Mouse (Mus musculus): ENCODE results near the gene Fgfr2.

DNA sequence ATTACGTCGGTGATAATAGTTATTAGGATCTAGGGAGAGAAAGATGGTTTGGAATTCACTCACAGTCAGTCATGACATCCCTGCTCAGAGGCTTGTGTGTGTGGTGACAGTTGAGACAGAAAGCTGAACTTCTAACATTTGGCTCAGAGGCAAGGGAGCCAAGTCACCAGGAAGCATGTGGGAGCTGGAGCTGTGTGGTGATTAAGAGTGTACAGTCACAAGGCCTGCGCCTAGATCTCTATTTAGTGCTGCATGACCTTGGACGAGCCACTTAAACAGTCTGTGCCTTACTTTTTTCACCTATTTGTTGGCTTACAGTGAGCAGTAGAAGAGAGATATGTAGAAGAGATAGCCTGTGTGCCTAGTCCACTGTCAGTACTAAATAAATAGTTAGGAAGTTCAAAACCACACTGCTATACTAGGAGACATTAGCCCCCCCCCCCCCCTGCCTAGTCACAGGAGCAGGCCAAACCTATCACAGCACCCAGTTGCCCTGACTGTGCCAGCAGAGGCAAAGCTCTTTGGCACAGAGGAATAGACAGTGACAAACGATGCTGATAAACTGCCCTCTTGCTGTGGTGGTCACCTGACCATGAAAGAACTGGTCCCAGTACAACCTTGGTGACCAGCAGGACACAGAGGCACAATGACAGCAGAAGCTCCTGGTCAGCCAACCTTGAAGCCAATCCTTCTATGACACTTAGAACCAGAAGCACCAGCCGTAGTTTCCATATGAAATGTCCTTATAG lies 1052.1 kb downstream of the Fgfr2 start:
- TF ChIP-seq CTCF (IDR thresholded peaks at IDR 0.05; ENCODE audit: low read depth), result no peak
- TF ChIP-seq EP300 (IDR thresholded peaks at IDR 0.05; ENCODE audit: low read depth), result no peak

Data from liver, postnatal 0 days (tissue).